Mouse (Mus musculus): Measurements from ENCODE around the gene Rabif. TPM values are rescaled to one million over a fixed set of nuclear protein-coding genes. Genes with fewer than 3 reads are reported as not detected.

Rabif gene
- polyA plus RNA-seq (2015; fragmentation: Nextera tagmentation; extraction: Ambion mirVana): 27.2 and 27.4 TPM in 2 replicates

GRCm38 (mm10) chr1:134494428-134495215 is at the start of gene Rabif:
Gene Rabif (plus strand): TSS chr1:134494648.

GRCm38 (mm10) chr1:134454904-134455824 is 39.3 kb upstream of the Rabif start, which contains the start of gene Klhl12:
Gene Klhl12 (plus strand): TSS chr1:134455531.

GRCm38 (mm10) chr1:134549632-134550132 is 55.2 kb downstream of the Rabif start, which contains the start of gene Mgat4e:
Gene Mgat4e (minus strand): TSS chr1:134549682.

Other genes starting within 250 kb of the Rabif start
- gene Myog, start 204.7 kb upstream of the Rabif start, polyA plus RNA-seq (2015; fragmentation: Nextera tagmentation; extraction: Ambion mirVana): not detected in 2 replicates
- gene Ppfia4, start 161.7 kb upstream of the Rabif start, polyA plus RNA-seq (2015; fragmentation: Nextera tagmentation; extraction: Ambion mirVana): 2.4 and 2.6 TPM in 2 replicates
- 41.2 and 52.5 TPM in 2 replicates for gene Tmem183a, start 132.7 kb upstream of the Rabif start, polyA plus RNA-seq (2015; fragmentation: Nextera tagmentation; extraction: Ambion mirVana)
- gene 4933406M09Rik, start 108.7 kb upstream of the Rabif start, polyA plus RNA-seq (2015; fragmentation: Nextera tagmentation; extraction: Ambion mirVana): not detected in 2 replicates
- gene Cyb5r1, start 89.1 kb upstream of the Rabif start, polyA plus RNA-seq (2015; fragmentation: Nextera tagmentation; extraction: Ambion mirVana): 24.3 and 24.4 TPM in 2 replicates
- gene Adipor1, start 79.3 kb upstream of the Rabif start, polyA plus RNA-seq (2015; fragmentation: Nextera tagmentation; extraction: Ambion mirVana): 99.2 and 102 TPM in 2 replicates
- gene Klhl12, start 39.1 kb upstream of the Rabif start, polyA plus RNA-seq (2015; fragmentation: Nextera tagmentation; extraction: Ambion mirVana): 12.1 and 12.8 TPM in 2 replicates
- gene Mgat4e, start 55.0 kb downstream of the Rabif start, polyA plus RNA-seq (2015; fragmentation: Nextera tagmentation; extraction: Ambion mirVana): not detected in 2 replicates
- gene Kdm5b, start 65.5 kb downstream of the Rabif start, polyA plus RNA-seq (2015; fragmentation: Nextera tagmentation; extraction: Ambion mirVana): 33.6 and 35.8 TPM in 2 replicates
- gene Syt2, start 152.0 kb downstream of the Rabif start, polyA plus RNA-seq (2015; fragmentation: Nextera tagmentation; extraction: Ambion mirVana): 0.65 and 1.0 TPM in 2 replicates